Mouse (Mus musculus): ENCODE measurements around the gene Ric3. TPM values are rescaled to one million over a fixed set of nuclear protein-coding genes. Genes with fewer than 3 reads are reported as not detected.

The Ric3 gene
- polyA plus RNA-seq (2012; rRNA removed) = 0.53 and 2.6 TPM in 2 replicates

GRCm38 (mm10) chr7:109083113-109083812 lies at the start of gene Ric3:
Ric3 (minus strand) TSS chr7:109083331.

Other genes with a start within 250 kb of the Ric3 start
- gene Olfr516, start 232.8 kb downstream of the Ric3 start, polyA plus RNA-seq (2012; rRNA removed) = not detected in 2 replicates
- not detected in 2 replicates for gene Olfr517, start 211.0 kb downstream of the Ric3 start, polyA plus RNA-seq (2012; rRNA removed)
- gene Olfr518, start 198.3 kb downstream of the Ric3 start, polyA plus RNA-seq (2012; rRNA removed) = not detected in 2 replicates
- not detected in 2 replicates for gene Olfr519, start 188.9 kb downstream of the Ric3 start, polyA plus RNA-seq (2012; rRNA removed)
- gene Nlrp10, start 153.2 kb downstream of the Ric3 start, polyA plus RNA-seq (2012; rRNA removed) = 1.5 and 1.6 TPM in 2 replicates
- 332 and 356 TPM in 2 replicates for gene Eif3f, start 148.9 kb downstream of the Ric3 start, polyA plus RNA-seq (2012; rRNA removed)
- 3.8 and 4.6 TPM in 2 replicates for gene Tub, start 133.0 kb downstream of the Ric3 start, polyA plus RNA-seq (2012; rRNA removed)
- 20.7 and 20.8 TPM in 2 replicates for gene Lmo1, start 91.9 kb upstream of the Ric3 start, polyA plus RNA-seq (2012; rRNA removed)